Mouse (Mus musculus) pancreas, adult 10 weeks (tissue): Measurements from ENCODE around the gene Flrt1. TPM values are rescaled to one million over a fixed set of nuclear protein-coding genes. Genes with fewer than 3 reads are reported as not detected.

ENCODE experiments used
- polyA plus RNA-seq: library from polyadenylated mRNA; stranded (reverse); fragments of 350-450 nt; fragmentation: Illumina TruSeq; extraction: RNeasy Lipid Tissue Mini Kit (QIAGEN cat#74804); gene quantifications from one replicate; pipeline ENCODE4 v1.2.3, GENCODE M21; 2015; ENCODE audit warnings: low read depth, low replicate concordance; ENCODE audit not compliant: insufficient read depth

Gene Flrt1
- 0.54 TPM for polyA plus RNA-seq

GRCm38 (mm10) chr19:7105544-7105943, at the start of gene Flrt1:
Gene Flrt1, minus strand, starts transcription at chr19:7105729.

GRCm38 (mm10) chr19:7056248-7057087, 49.1 kb downstream of the Flrt1 start, which contains the start of gene Macrod1:
Gene Macrod1, plus strand, starts transcription at chr19:7056810.

Other genes starting within 250 kb of the Flrt1 start
- 1.2 TPM for gene Ccdc88b, start 247.5 kb downstream of the Flrt1 start, polyA plus RNA-seq
- 23.1 TPM for gene Trmt112, start 196.0 kb downstream of the Flrt1 start, polyA plus RNA-seq
- gene Prdx5, start 195.6 kb downstream of the Flrt1 start, polyA plus RNA-seq, result 34.0 TPM
- gene Esrra, start 183.9 kb downstream of the Flrt1 start, polyA plus RNA-seq, result 7.1 TPM
- not detected for gene Catsperz, start 180.3 kb downstream of the Flrt1 start, polyA plus RNA-seq
- not detected for gene Kcnk4, start 171.2 kb downstream of the Flrt1 start, polyA plus RNA-seq
- 7.5 TPM for gene Bad, start 163.9 kb downstream of the Flrt1 start, polyA plus RNA-seq
- 29.3 TPM for gene Gpr137, start 163.2 kb downstream of the Flrt1 start, polyA plus RNA-seq
- gene Ppp1r14b, start 130.8 kb downstream of the Flrt1 start, polyA plus RNA-seq, result 50.5 TPM
- gene Plcb3, start 129.3 kb downstream of the Flrt1 start, polyA plus RNA-seq, result 13.1 TPM
- gene Fkbp2, start 125.2 kb downstream of the Flrt1 start, polyA plus RNA-seq, result 89.4 TPM
- 14.7 TPM for gene Vegfb, start 118.1 kb downstream of the Flrt1 start, polyA plus RNA-seq
- 15.7 TPM for gene Dnajc4, start 113.2 kb downstream of the Flrt1 start, polyA plus RNA-seq
- gene Nudt22, start 109.6 kb downstream of the Flrt1 start, polyA plus RNA-seq, result 47.9 TPM
- gene Trpt1, start 109.6 kb downstream of the Flrt1 start, polyA plus RNA-seq, result 6.4 TPM
- gene Fermt3, start 86.3 kb downstream of the Flrt1 start, polyA plus RNA-seq, result 2.3 TPM
- gene Stip1, start 65.8 kb downstream of the Flrt1 start, polyA plus RNA-seq, result 15.0 TPM
- 9.8 TPM for gene Macrod1, start 48.9 kb downstream of the Flrt1 start, polyA plus RNA-seq
- 15.2 TPM for gene Otub1, start 100.6 kb upstream of the Flrt1 start, polyA plus RNA-seq
- gene Cox8a, start 111.9 kb upstream of the Flrt1 start, polyA plus RNA-seq, result 113 TPM
- gene Naa40, start 135.5 kb upstream of the Flrt1 start, polyA plus RNA-seq, result 4.7 TPM
- not detected for gene Rcor2, start 161.6 kb upstream of the Flrt1 start, polyA plus RNA-seq
- gene Mark2, start 236.1 kb upstream of the Flrt1 start, polyA plus RNA-seq, result 17.4 TPM